Mouse (Mus musculus) forebrain, embryonic 13.5 days (tissue): ENCODE measurements around the gene Kif27. TPM values are rescaled to one million over a fixed set of nuclear protein-coding genes. Genes with fewer than 3 reads are reported as not detected.
"Not testable (repeated sequence)": the region's sequence is repeated elsewhere in the genome, so short reads cannot be mapped to it uniquely, and the experiment has no call there.

Experiments used
- ATAC-seq: fragments of 200-750 bp; cut with Nextera tagmentation; 2 replicates; pipeline ENCODE4 v1.8.0; 2017
- H3K27ac ChIP-seq: fragments of 300-500 bp; sonication (generic); 2 replicates; pipeline ENCODE4 v1.5.1; 2015; ENCODE audit warnings: inconsistent platforms, mild to moderate bottlenecking, moderate library complexity
- H3K27me3 ChIP-seq: fragments of 300-500 bp; sonication (generic); 2 replicates; pipeline ENCODE4 v1.6.1; 2015; ENCODE audit warnings: mild to moderate bottlenecking, inconsistent platforms
- H3K36me3 ChIP-seq: fragments of 300-500 bp; sonication (generic); 2 replicates; pipeline ENCODE4 v1.6.1; 2015; ENCODE audit warnings: mild to moderate bottlenecking, inconsistent platforms; ENCODE audit not compliant: poor library complexity, severe bottlenecking
- H3K4me1 ChIP-seq: fragments of 300-500 bp; sonication (generic); 2 replicates; pipeline ENCODE4 v1.6.1; 2015; ENCODE audit warnings: inconsistent platforms
- H3K4me2 ChIP-seq: fragments of 300-500 bp; sonication (generic); 2 replicates; pipeline ENCODE4 v1.6.1; 2015; ENCODE audit warnings: inconsistent platforms, mild to moderate bottlenecking, moderate library complexity
- H3K4me3 ChIP-seq: fragments of 300-500 bp; sonication (generic); 2 replicates; pipeline ENCODE4 v1.5.1; 2015; ENCODE audit warnings: mild to moderate bottlenecking, inconsistent platforms
- H3K9ac ChIP-seq: fragments of 300-500 bp; sonication (generic); 2 replicates; pipeline ENCODE4 v1.6.1; 2015; ENCODE audit warnings: mild to moderate bottlenecking, inconsistent platforms
- H3K9me3 ChIP-seq: fragments of 300-500 bp; sonication (generic); replicated peaks from 2 replicates; pipeline ENCODE4 v1.6.1; 2016; ENCODE audit warnings: inconsistent platforms
- WGBS: fragments of 180-500 bp; shearing (Covaris S2); methylation state at CpG from one replicate; pipeline ENCODE4 v1.1.7; 2015; 5-methylcytosine and 5-hydroxymethylcytosine counted together
- polyA plus RNA-seq: library from polyadenylated mRNA; unstranded; fragments of >200 nt; fragmentation: Nextera tagmentation; extraction: Ambion mirVana; gene quantifications from 2 replicates; pipeline ENCODE4 v1.2.1, GENCODE M21; 2015

Kif27 gene
- polyA plus RNA-seq, 1 experiment from 2014 or later: 1.6 TPM

- 86% methylated on average over 7 of the region's 7 CpGs for WGBS
- Histone ChIP-seq H3K36me3 (peaks cover 38% of the 10 kb centered on the region), H3K9me3 (peaks cover 10% of the 10 kb centered on the region), H3K27me3 (no peaks in the 10 kb centered on the region), H3K9ac (peak overlapping the region; percentile 85), H3K27ac (0 out of 2 replicates have a peak overlapping the region, but pooled peaks have one; percentile 40), H3K4me1 (peaks cover 5% of the 10 kb centered on the region), H3K4me2 (peak overlapping the region; percentile 92), H3K4me3 (peak overlapping the region; percentile 82)
- ATAC-seq: 0 out of 2 replicates have a peak, but pooled peaks have one; percentile 3
Measured at GRCm38 (mm10) chr13:58385547-58385920, 26.6 kb upstream of the Kif27 start.

DNA sequence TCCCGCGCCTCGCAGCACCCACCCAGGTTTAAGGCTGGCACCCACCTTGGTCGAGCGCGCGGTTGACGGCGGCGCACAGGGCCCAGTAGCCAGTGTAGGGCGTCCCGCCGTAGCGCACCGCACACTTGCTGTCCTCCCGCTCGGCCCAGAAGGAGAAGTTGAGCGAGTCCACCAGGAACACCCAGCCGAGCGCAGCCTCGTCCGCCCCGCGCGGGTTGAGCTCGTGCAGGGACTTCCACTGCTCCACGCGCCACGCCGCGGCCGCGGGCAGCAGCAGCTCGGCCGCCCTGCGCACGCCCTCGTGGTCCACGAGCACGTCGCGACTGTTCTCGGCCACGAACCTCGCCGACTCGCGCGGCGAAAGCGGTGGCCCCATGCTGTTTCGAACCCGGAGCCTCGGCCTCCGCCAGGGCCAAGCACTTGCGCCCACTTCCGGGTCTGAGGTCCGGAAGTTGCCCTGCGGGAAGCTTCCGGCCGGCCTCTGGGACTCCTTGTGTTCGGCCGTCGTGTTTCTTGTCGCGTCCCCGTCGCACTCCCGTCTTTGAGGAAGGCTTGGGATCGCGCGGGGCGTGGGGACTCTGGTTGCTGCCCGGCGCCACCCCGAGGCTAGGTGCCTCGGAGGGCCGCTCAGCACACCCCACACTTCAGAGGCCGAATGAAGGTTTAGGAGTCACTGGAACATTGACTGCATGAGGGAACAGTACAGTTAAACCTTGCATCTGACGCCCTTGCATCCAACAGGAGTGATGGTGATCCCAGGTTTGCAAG is 26.0 kb upstream of the Kif27 start, which contains the start of gene 2210016F16Rik:
Gene 2210016F16Rik, minus strand, starts transcription at position 447 of the 768 bp plus-strand sequence.
- Histone ChIP-seq H3K27ac (0 out of 2 replicates have a peak within 1 kb of the TSS, but pooled peaks have one; percentile 40), H3K9ac (peak within 1 kb of the TSS; percentile 85), H3K36me3 (peaks cover 38% of the 10 kb centered on the region), H3K9me3 (peaks cover 16% of the 10 kb centered on the region), H3K27me3 (no peaks in the 10 kb centered on the region), H3K4me1 (peaks cover 5% of the 10 kb centered on the region), H3K4me2 (peak within 1 kb of the TSS; percentile 92), H3K4me3 (peak within 1 kb of the TSS; percentile 82)
- peak; percentile 56 for ATAC-seq
- WGBS: 2% methylated on average over 80 of the region's 80 CpGs

DNA sequence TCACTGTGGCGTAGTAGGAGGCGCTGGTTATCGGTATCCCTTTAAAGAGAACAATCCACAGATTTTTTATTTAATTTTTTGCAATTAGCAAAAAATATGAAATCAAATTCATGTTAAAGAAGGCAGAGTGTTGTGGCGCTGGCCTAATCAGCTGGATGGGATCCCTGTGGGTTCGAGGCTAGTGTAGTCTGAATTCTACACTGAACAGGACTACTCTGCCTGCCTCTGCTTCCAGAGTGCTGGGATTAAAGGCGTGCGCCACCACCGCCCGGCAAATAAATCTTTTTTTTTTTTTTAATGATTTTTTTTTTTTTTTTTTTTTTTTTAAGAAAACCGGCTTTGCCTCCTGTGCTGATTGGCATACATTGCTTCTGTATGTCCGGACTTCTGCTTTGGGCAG is 25.4 kb upstream of the Kif27 start:
- peak overlapping the region; percentile 82 for H3K4me3 ChIP-seq
- peak; percentile 66 for ATAC-seq
- no peaks in the 10 kb centered on the region for H3K27me3 ChIP-seq
- no peak overlapping the region for H3K27ac ChIP-seq
- peaks cover 37% of the 10 kb centered on the region for H3K36me3 ChIP-seq
- peak overlapping the region; percentile 85 for H3K9ac ChIP-seq
- peak overlapping the region; percentile 92 for H3K4me2 ChIP-seq
- H3K9me3 ChIP-seq: peaks cover 20% of the 10 kb centered on the region
- H3K4me1 ChIP-seq: peaks cover 5% of the 10 kb centered on the region
- 52% methylated on average over 11 of the region's 11 CpGs for WGBS

GRCm38 (mm10) chr13:58373153-58373470 is 14.2 kb upstream of the Kif27 start:
- H3K36me3 ChIP-seq: no peaks in the 10 kb centered on the region
- no peak overlapping the region for H3K9ac ChIP-seq
- ATAC-seq: no peak
- H3K4me1 ChIP-seq: no peaks in the 10 kb centered on the region
- H3K9me3 ChIP-seq: 0 out of 2 replicates have a peak, but pooled peaks cover 2% of the 10 kb centered on the region
- H3K27me3 ChIP-seq: no peaks in the 10 kb centered on the region
- H3K27ac ChIP-seq: no peak overlapping the region
- H3K4me2 ChIP-seq: no peak overlapping the region
- H3K4me3 ChIP-seq: no peak overlapping the region
- 97% methylated on average over 2 of the region's 2 CpGs for WGBS

DNA sequence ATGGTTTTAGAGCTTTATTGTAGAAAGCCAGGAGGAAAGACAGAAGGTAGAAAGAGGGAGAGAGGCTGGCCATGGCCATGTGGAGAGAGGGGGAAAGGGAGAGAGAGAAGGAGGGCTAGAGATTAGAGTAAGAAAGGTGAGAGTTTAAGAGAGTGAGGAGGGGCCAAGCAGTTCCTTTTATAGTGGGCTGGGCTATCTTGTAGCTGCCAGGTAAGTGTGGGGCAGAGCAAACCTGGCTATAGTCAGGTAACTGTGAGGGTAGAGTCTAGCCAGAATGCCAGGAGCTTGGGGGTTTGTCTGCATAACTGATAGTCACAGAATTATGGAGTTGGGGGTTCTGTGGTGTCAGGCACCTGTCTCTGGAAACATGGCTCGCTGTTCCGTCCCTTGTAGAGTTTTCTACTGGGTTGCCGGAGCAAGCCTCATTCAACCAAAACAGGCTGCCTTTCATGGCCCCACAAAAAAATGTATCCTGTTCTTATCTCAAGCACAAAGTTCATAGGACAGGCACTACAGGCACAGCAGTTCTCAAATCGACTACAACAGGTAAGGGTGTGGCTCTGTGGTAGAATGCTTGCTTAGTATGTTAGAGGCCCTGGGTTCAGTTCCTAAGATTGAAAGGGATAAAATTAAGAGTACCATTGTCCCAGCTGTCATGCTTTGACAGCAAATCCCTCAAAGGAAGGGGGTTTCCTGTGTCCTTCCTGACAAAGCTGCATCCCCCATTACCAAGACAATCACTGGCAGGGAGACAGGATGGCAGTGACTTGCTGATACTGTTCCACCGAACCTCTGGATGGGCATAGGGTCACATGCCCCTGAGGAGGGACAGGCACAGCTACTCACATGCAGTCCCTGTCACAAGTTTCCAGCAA is 13.6 kb upstream of the Kif27 start:
- H3K9me3 ChIP-seq: 0 out of 2 replicates have a peak, but pooled peaks cover 2% of the 10 kb centered on the region
- H3K4me1 ChIP-seq: no peaks in the 10 kb centered on the region
- 80% methylated on average over 5 of the region's 5 CpGs for WGBS
- no peaks in the 10 kb centered on the region for H3K27me3 ChIP-seq
- H3K27ac ChIP-seq: no peak overlapping the region
- no peak for ATAC-seq
- H3K4me3 ChIP-seq: no peak overlapping the region
- H3K4me2 ChIP-seq: no peak overlapping the region
- H3K36me3 ChIP-seq: no peaks in the 10 kb centered on the region
- H3K9ac ChIP-seq: no peak overlapping the region

DNA sequence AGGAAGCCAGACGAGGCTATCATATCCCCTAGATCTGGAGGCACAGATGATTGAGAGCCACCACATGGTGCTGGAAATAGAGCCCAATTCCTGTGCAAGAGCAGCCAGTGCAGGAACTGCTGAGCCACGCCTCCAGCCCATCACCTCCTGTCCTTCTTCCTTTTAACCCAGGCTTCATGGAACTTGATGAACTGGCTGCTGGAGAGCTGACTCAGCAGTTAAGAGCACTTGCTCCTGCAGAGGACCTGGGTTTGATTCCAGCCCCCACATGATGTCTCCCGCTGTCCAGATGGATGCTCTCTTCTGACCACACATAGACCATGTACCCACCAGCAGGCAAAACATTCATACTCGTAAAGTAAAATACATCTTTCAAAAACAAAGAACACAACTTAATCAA is 9.9 kb upstream of the Kif27 start:
- Histone ChIP-seq H3K36me3 (no peaks in the 10 kb centered on the region), H3K4me2 (no peak overlapping the region), H3K4me1 (no peaks in the 10 kb centered on the region), H3K9ac (no peak overlapping the region), H3K4me3 (no peak overlapping the region), H3K27me3 (no peaks in the 10 kb centered on the region), H3K9me3 (no peaks in the 10 kb centered on the region), H3K27ac (no peak overlapping the region)
- ATAC-seq: no peak
- WGBS: 87% methylated on average over 4 of the region's 4 CpGs

- H3K4me2 ChIP-seq: no peak overlapping the region
- H3K4me3 ChIP-seq: no peak overlapping the region
- no peak overlapping the region for H3K27ac ChIP-seq
- no peaks in the 10 kb centered on the region for H3K4me1 ChIP-seq
- H3K36me3 ChIP-seq: no peaks in the 10 kb centered on the region
- no peak for ATAC-seq
- WGBS: 71% methylated on average over 1 of the region's 1 CpGs
- H3K9me3 ChIP-seq: no peaks in the 10 kb centered on the region
- no peaks in the 10 kb centered on the region for H3K27me3 ChIP-seq
- no peak overlapping the region for H3K9ac ChIP-seq
Measured at GRCm38 (mm10) chr13:58367641-58368040, 8.7 kb upstream of the Kif27 start.

GRCm38 (mm10) chr13:58366373-58366772 is 7.5 kb upstream of the Kif27 start:
- WGBS: 94% methylated on average over 3 of the region's 3 CpGs
- no peak for ATAC-seq

DNA sequence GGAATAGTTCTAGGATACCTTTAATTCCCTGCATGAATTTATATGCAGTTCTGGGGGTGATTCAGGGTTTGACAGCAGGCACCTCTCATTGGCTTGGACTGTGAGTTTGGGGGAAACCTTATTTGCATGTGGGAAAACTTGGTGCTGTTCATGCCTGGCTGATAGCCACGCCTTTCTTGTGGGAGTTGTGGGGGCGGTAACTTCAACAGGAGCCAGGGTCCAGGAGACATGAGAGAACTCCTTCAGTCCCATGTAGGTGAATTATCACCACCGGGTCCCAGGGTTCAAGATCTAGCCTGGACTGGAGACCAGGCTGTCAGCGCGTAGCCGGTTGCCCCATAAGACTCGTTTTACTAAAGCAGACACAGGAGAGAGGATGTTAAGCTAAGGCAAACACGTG is 6.3 kb upstream of the Kif27 start:
- not testable (repeated sequence) for H3K9me3 ChIP-seq, ATAC-seq, H3K4me2 ChIP-seq, H3K9ac ChIP-seq, H3K27ac ChIP-seq, H3K36me3 ChIP-seq, H3K27me3 ChIP-seq, H3K4me1 ChIP-seq, H3K4me3 ChIP-seq
- WGBS: 84% methylated on average over 8 of the region's 8 CpGs

More at GRCm38 (mm10) chr13:58366373-58366772, 7.5 kb upstream of the Kif27 start:
- Histone ChIP-seq H3K4me3 (no peak overlapping the region), H3K4me2 (no peak overlapping the region), H3K9ac (no peak overlapping the region), H3K36me3 (no peaks in the 10 kb centered on the region), H3K27me3 (no peaks in the 10 kb centered on the region), H3K4me1 (no peaks in the 10 kb centered on the region), H3K27ac (no peak overlapping the region), H3K9me3 (no peaks in the 10 kb centered on the region)

DNA sequence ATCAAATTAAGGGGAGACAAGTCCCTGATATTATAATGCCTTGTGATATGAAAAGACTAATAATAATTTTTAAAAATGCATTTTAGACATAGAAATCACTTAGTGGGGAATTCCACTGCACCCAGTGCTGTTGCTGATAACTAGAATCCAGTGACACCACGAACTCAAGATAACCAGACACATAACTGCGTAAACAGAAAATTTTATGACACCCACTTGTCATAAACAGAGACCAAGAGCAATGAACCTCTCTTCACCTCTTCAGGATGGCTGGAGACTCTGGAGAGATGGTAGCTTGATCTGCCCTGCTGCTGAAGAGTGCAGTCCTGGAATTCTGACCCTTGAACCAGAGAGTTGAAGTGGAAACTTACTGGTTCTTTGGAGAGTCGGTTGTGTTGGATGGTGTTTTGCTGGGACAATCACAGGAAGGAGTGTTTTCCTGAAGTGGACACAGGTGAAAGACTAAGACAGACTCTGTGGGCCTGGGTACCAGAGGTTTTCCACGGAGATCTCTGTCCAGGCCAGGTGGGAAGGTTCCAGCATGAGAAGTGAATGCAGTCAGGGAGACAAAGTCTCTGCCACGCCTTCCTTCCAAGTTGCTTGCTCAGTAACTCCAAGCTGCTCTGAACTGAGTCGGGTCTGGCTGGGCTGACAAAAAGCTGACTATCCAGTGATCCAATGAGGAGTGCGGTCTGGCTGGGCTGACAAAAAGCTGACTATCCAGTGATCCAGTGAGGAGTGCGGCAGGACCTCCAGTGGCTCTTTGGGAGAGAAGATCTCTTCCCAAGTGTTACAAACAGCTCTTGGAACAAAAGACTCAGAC is 5.6 kb upstream of the Kif27 start:
- no peak for ATAC-seq
- no peak overlapping the region for H3K4me3 ChIP-seq
- no peaks in the 10 kb centered on the region for H3K4me1 ChIP-seq
- H3K27ac ChIP-seq: no peak overlapping the region
- H3K9ac ChIP-seq: no peak overlapping the region
- H3K36me3 ChIP-seq: no peaks in the 10 kb centered on the region
- WGBS: 79% methylated on average over 8 of the region's 8 CpGs
- H3K9me3 ChIP-seq: no peaks in the 10 kb centered on the region
- H3K27me3 ChIP-seq: no peaks in the 10 kb centered on the region
- no peak overlapping the region for H3K4me2 ChIP-seq

DNA sequence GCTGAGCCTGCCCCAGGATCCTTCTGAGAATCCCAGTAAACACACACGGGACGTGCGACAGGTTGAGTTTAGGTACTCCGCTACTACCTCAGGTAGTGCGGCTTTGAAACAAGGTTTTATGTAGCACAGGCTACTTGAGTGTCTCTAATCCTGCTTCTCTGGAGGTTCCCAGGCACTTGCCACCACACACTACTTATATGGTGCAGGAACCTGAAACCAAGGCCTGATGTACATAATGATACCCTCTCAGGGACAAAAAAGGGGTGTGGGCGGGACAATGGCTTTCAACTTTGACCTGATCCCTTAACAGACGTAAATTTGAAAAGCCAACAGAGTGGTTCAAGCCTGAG is 357 bp upstream of the Kif27 start:
- WGBS: 3% methylated on average over 7 of the region's 7 CpGs
- Histone ChIP-seq H3K9ac (peak overlapping the region; percentile 80), H3K9me3 (no peaks in the 10 kb centered on the region), H3K4me3 (peak overlapping the region; percentile 74), H3K27ac (no peak overlapping the region), H3K27me3 (no peaks in the 10 kb centered on the region), H3K4me2 (peak overlapping the region; percentile 95), H3K36me3 (no peaks in the 10 kb centered on the region), H3K4me1 (0 out of 2 replicates have a peak, but pooled peaks cover 3% of the 10 kb centered on the region)
- no peak for ATAC-seq

DNA sequence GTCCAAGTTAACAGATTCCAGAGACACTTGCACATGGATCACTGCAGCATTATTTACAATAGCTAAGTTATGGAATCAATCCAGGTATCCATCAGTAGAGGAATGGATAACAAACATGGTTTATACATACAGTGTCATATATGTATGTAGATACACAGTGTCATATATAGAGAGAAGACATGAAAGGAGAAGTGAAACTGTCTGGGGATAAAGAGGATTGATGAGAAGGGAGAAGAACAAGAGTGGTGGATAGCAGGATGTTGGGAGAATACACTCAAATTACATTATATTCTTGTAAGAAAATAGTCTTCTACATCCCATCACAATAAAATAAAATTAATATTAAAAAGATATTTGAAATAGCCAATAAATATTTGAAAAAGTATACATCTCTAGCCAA is 5.9 kb downstream of the Kif27 start:
- no peak overlapping the region for H3K27ac ChIP-seq
- no peaks in the 10 kb centered on the region for H3K4me1 ChIP-seq
- no peak overlapping the region for H3K9ac ChIP-seq
- H3K4me2 ChIP-seq: no peak overlapping the region
- no peak for ATAC-seq
- H3K27me3 ChIP-seq: no peaks in the 10 kb centered on the region
- no peaks in the 10 kb centered on the region for H3K36me3 ChIP-seq
- H3K9me3 ChIP-seq: no peaks in the 10 kb centered on the region
- H3K4me3 ChIP-seq: no peak overlapping the region
